Mouse (Mus musculus) cortical plate, adult 2 months (tissue): ENCODE measurements around the gene Wdr37. TPM values are rescaled to one million over a fixed set of nuclear protein-coding genes. Genes with fewer than 3 reads are reported as not detected.

ENCODE experiments used
- H3K27ac ChIP-seq: fragments of 200-500 bp; 2 replicates; pipeline ENCODE4 v1.5.1; 2012; ENCODE audit warnings: low read length, control low read depth, inconsistent platforms; ENCODE audit not compliant: insufficient read depth
- H3K4me1 ChIP-seq: fragments of 200-500 bp; 2 replicates; pipeline ENCODE4 v1.6.1; 2011; ENCODE audit warnings: low read length; ENCODE audit not compliant: control insufficient read depth, insufficient read depth
- H3K4me3 ChIP-seq: fragments of 200-500 bp; 2 replicates; pipeline ENCODE4 v1.5.1; 2011; ENCODE audit warnings: mild to moderate bottlenecking, low read length, control low read depth; ENCODE audit not compliant: insufficient read depth
- CTCF ChIP-seq: fragments of 200-500 bp; IDR thresholded peaks from 2 replicates; pipeline ENCODE4 v1.5.1; 2011; ENCODE audit warnings: mild to moderate bottlenecking, control low read depth, low read length; ENCODE audit not compliant: insufficient read depth; ENCODE audit errors: extremely low read depth
- POLR2A ChIP-seq: fragments of 200-500 bp; IDR thresholded peaks from 2 replicates; pipeline ENCODE4 v1.6.1; 2011; ENCODE audit warnings: mild to moderate bottlenecking, low read length, control low read depth; ENCODE audit not compliant: insufficient read depth; ENCODE audit errors: extremely low read depth
- polyA plus RNA-seq: library from polyadenylated mRNA; depleted of rRNA; stranded (reverse); fragments of >200 nt; gene quantifications from 2 replicates; pipeline ENCODE4 v1.2.3, GENCODE M21; 2012

Wdr37 gene
- polyA plus RNA-seq, 1 experiment: 47.5 TPM

DNA sequence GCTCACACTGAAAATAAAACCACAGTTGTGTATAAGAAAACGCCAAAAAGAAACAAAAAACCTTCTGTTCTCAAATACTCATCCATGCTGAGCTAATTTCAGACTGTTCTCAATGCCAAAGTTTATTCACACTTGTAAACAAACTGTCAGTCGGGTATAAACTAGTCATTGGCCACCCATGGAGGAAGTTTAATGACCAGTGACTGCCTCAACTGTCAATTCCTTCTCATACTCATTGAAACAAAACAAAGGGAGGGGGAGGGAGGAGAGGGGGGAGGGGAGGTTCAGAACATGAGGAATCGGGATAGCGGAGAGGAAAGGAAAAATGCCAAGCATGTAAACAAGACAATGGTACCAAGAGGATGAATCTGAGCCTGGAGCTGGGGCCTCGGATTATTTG lies 41.9 kb downstream of the Wdr37 start:
- Histone ChIP-seq H3K4me1 (peaks cover 6% of the 10 kb centered on the region; the same call in 1 of the 2 replicates), H3K27ac (peak overlapping the region; percentile 81; the same call in 1 of the 2 replicates), H3K4me3 (no peak overlapping the region)
- TF ChIP-seq CTCF: no peak
- no peak for TF ChIP-seq POLR2A

DNA sequence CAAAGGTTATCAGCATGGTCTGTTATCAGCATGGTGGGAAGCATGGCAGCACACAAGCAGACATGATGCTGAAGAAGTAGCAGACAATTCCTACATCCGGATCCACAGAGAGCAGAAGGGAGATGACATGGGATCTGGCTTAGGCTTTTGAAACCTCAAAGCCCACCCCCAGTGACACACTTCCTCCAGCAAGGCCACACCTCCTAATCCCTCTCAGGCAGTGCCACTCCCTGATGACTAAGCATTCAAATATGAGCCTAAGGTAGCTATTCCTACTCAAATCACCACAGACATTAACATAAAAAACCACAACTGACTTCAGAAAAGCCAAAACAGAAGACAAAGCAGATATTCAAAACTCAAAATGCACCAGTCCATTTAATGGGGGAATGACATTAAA lies 42.8 kb downstream of the Wdr37 start:
- Histone ChIP-seq H3K27ac (no peak overlapping the region), H3K4me3 (no peak overlapping the region), H3K4me1 (peaks cover 4% of the 10 kb centered on the region; the same call in 1 of the 2 replicates)
- TF ChIP-seq POLR2A (no peak), CTCF (no peak)

DNA sequence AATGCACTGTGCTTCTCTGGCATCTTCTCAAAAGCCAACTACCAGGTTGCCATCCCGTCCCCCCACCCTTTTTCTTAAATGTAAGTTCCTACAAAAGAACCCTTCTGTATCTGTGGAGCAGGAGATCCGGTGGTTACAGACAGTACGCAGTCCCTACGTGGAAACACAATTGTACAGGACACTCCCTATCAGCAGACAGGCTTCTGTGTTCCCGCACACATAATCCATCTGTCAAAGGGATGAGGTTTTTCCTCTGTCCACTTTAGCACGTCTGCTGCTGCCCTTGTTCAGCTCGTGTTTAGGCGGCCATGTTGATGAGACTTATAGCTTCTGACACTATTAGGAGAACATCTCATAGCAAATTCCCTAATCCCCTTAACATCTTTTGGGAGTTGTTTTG lies 48.2 kb downstream of the Wdr37 start:
- no peak for TF ChIP-seq CTCF
- no peak for TF ChIP-seq POLR2A
- no peak overlapping the region for H3K27ac ChIP-seq
- no peak overlapping the region for H3K4me3 ChIP-seq
- no peaks in the 10 kb centered on the region; the same call in 1 of the 2 replicates for H3K4me1 ChIP-seq

DNA sequence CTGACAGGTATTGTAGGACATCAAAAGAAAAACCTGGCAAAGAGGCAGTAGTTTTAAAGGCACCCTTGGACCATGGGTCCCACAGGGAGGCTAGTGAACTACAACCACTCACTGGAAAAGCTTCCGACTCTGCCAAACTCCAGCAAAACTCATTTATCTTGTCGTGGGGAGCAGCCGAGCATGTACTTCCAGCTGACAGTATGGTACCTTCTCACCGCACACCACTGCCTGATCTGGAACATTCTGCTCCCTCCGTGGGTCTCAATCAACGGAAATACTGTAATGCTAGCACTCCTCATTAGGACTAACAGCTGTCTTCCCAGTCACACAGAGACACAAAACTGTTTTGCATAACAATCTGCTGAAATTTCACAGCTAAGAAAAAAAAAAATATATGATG lies 48.6 kb downstream of the Wdr37 start:
- Histone ChIP-seq H3K4me1 (no peaks in the 10 kb centered on the region; the same call in 1 of the 2 replicates), H3K27ac (no peak overlapping the region)
- TF ChIP-seq POLR2A: no peak
- no peak for TF ChIP-seq CTCF

DNA sequence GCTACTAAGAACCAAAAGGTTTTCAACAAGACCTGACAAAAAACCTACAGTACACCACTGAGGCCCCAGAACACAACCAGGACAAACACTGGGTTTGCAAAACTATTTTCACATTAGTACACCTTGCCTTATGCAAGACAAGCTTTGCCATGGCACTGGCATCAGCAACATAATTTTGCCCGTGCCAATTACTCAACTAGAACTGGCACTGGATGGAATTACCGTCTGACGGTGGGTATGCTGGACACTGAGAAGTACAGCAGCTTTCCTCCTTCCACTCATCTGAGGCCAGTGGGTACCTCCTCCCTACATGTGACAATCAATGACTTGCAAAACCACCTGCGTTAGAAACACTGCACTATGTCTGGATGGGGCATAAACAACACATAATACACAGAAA lies 49.5 kb downstream of the Wdr37 start:
- Histone ChIP-seq H3K4me3 (no peak overlapping the region), H3K4me1 (no peaks in the 10 kb centered on the region; the same call in 1 of the 2 replicates), H3K27ac (no peak overlapping the region)
- TF ChIP-seq POLR2A (no peak), CTCF (no peak)

More for the DNA sequence above, 48.6 kb downstream of the Wdr37 start:
- no peak overlapping the region for H3K4me3 ChIP-seq

DNA sequence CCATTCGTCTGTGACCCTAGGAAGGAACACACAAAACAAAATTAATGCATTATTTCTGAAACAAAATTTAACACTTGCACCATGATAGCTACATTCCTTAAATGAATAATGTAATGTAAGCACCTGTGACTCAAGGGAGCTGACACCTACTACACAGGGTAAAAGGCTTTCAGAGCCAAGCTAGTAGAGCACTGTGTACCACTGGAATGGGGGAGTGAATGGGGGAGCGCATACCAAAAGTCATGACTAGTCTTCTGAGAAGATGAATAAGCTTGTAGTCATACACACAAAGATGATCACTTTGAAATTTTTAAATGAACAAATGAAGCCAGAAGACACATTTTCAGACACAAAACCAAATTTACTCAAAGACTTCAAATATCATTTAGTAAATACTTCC lies 65.8 kb downstream of the Wdr37 start:
- no peak overlapping the region for H3K27ac ChIP-seq
- TF ChIP-seq POLR2A (no peak), CTCF (no peak)

DNA sequence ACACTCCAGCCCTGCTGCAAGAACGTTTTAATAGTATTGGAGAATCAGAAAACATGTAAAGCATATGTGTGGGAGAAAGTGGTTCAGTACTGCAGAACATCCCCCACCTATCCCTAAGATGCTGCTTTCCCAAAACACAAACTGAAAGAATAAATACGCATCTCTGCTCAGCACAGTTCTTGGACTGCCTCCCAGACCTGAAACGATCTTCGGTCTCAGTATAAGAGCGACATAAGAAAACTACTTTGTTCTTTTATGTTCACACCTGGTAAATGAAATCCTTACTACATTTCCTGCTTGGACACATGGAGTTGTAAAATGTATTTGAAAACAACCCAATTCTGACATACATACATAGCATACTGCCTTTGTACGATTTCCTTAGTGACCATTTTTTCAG lies 71.1 kb downstream of the Wdr37 start:
- Histone ChIP-seq H3K4me3 (no peak overlapping the region), H3K27ac (no peak overlapping the region), H3K4me1 (no peaks in the 10 kb centered on the region)
- TF ChIP-seq CTCF (no peak), POLR2A (no peak)

More for the DNA sequence above, 65.8 kb downstream of the Wdr37 start:
- H3K4me1 ChIP-seq: no peaks in the 10 kb centered on the region
- no peak overlapping the region for H3K4me3 ChIP-seq

DNA sequence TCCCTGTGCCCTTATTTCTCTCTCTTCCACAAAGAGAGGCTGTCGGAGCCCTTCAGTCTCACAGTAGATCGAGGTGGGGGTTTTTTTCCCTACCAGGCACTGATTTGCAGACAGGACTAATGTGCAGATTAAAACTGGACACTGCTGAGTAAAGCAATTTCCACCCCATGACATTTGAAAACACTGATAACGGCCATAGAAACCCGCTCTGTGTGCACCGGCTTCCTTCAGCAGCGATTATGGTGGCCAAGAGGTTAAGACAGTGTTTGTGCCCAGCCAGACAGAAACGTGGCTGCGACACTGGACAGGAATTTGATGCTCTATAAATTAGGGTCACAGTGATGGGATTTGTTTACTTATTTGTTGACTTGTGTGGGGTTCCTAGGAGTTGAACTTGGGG lies 78.5 kb downstream of the Wdr37 start:
- Histone ChIP-seq H3K4me3 (no peak overlapping the region), H3K27ac (no peak overlapping the region), H3K4me1 (no peaks in the 10 kb centered on the region)
- no peak for TF ChIP-seq CTCF
- no peak for TF ChIP-seq POLR2A

DNA sequence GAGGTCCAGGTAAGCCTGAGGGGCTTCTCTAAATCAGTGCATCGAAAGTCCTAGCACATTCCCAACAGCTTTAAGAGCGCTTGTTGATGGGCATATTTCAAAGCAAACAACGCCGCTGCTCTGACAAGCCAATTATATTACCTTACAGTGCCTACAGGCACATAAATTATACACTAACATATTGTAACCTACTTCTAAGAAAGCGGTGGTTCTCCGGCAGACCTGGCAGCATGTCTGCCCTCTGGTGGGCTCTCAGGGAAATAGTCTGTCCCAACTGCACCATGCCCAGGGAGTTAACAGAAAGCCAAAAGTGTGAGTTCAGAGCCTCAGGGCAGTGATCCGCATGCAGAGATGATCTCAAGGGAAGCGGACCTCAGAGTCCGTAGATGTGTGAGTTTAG lies 86.5 kb downstream of the Wdr37 start:
- Histone ChIP-seq H3K4me3 (no peak overlapping the region), H3K4me1 (no peaks in the 10 kb centered on the region), H3K27ac (no peak overlapping the region)
- TF ChIP-seq POLR2A: no peak
- TF ChIP-seq CTCF: peak; percentile 72

DNA sequence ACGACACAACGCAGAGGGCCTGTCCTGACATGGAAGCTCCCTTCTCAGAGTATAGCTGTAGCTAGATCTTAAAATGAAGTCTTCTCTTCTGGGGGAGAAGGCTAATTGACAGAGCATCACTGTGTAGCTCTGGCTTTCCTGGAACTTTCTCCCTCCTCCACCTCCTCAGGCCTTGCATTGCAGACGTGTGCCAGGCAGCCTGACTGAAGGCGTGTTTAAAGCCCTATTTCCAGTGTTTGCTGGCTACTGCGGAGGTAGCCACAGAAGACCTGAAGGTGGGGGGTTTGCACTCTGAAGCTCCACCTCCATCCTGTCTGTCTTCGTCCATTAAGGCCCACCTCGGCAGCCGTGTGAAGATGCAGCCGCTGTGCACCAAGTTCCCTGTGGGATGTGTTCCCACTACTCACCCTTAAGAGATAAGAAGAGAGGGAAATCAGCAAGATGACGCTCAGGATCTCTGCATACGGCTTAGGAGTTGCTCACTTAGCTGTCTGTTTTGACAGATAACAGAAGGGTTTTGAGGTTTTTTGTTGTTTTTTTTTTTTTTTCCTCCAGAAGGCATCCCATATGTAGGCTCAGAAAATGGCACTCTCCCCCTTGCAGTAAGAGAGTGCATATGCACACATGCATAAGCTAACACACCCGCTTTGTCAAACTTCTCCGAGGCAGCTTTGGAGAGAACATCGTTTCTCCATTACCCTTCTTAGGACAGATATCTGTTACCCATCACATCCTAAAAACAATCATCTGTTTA lies 87.2 kb downstream of the Wdr37 start:
- Histone ChIP-seq H3K4me1 (no peaks in the 10 kb centered on the region), H3K27ac (no peak overlapping the region), H3K4me3 (no peak overlapping the region)
- TF ChIP-seq CTCF (no peak), POLR2A (no peak)
